Mouse (Mus musculus): ENCODE measurements at regions not wholly inside any gene's neighbourhood (a gene's known extent, or its start where the extent isn't known, plus 50 kb on each side); places are given as distances from the start of the nearest gene placed in this dataset.

DNA sequence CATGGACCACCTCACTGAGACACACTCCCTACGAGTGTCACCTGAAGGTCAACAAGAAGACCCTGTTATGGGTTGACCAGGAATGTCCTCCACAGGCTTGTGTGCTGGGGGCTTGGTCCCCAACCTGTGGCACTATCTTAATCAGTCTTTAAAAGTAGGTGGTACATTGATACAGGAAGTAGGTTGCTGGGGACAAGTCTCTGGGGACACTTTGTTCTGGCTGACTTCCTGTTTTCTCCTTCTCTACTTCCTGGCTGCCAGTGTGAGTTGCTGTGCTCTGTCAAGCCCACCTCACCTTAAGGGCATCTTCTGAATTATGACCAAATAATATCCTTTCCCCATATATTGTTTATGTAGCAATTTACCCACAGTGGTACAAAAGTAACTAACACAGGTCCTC is 96.1 kb downstream of the Cct6b start:
- no peaks in the 10 kb centered on the region for H3K9me3 ChIP-seq (ENCODE audit: control insufficient read depth, low read length)
- no peaks in the 10 kb centered on the region for H3K4me1 ChIP-seq (replicated peaks; ENCODE audit: control insufficient read depth, insufficient read depth, low read length)
- no peaks in the 10 kb centered on the region for H3K36me3 ChIP-seq (ENCODE audit: control insufficient read depth, insufficient read depth)
- H3K27me3 ChIP-seq (replicated peaks; ENCODE audit: control insufficient read depth, insufficient read depth, low read length): no peaks in the 10 kb centered on the region
- ATAC-seq: no peak
- H3K9ac ChIP-seq (replicated peaks; ENCODE audit: low read depth, low read length): no peak overlapping the region
- H3K4me3 ChIP-seq (replicated peaks; ENCODE audit: low read length): no peak overlapping the region
- H3K4me2 ChIP-seq (ENCODE audit: low read length): no peak overlapping the region
- no peak overlapping the region for H3K27ac ChIP-seq (ENCODE audit: low read length)
- 100% methylated on average over 1 of the region's 1 CpGs for WGBS

DNA sequence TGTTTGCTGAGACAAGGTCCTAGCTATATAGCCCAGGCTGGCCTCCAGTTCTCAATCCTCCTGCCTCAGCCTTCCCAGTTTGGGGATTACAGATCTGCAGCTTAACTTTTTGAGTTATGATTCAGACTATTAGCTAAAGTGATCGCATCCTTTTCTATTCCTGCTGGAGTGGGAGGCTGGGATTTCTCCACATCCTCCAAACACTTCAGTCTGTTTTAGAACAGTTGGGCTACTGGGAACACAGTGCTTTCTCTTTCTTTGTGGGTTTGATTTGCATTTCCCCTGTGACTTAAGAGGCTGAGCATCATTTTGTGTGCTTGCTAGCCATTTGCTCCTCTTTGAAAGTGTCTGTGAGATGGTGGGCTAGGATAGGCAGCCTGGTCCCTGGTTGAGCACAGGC is 100.0 kb downstream of the Cct6b start:
- no peak for ATAC-seq
- no peaks in the 10 kb centered on the region for H3K9me3 ChIP-seq (ENCODE audit: control insufficient read depth, low read length)
- H3K27me3 ChIP-seq (replicated peaks; ENCODE audit: control insufficient read depth, insufficient read depth, low read length): no peaks in the 10 kb centered on the region
- H3K4me3 ChIP-seq (replicated peaks; ENCODE audit: low read length): no peak overlapping the region
- 81% methylated on average over 1 of the region's 1 CpGs for WGBS
- H3K36me3 ChIP-seq (ENCODE audit: control insufficient read depth, insufficient read depth): no peaks in the 10 kb centered on the region
- H3K4me1 ChIP-seq (replicated peaks; ENCODE audit: control insufficient read depth, insufficient read depth, low read length): no peaks in the 10 kb centered on the region
- no peak overlapping the region for H3K4me2 ChIP-seq (ENCODE audit: low read length)
- no peak overlapping the region for H3K9ac ChIP-seq (replicated peaks; ENCODE audit: low read depth, low read length)
- no peak overlapping the region for H3K27ac ChIP-seq (ENCODE audit: low read length)

DNA sequence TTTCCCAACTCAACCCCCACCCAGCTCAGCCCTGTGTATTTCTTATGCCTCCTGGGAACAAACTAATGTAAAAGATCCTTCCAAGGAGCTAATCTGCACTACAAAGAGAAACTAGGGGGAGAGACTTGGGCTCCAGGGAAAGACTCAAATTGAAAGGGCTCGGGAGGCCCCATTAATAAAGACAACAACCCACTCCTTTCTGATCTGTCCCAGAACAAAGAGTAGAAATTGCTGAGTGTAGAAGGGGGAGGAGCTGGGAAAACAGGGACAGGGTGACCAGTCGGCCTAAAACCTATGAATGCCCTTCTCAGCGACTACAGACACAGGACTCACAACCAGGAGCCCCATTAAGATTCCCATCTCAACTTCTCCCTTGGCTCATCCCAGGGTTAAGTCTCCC is 102.0 kb downstream of the Cct6b start:
- Histone ChIP-seq H3K9ac (replicated peaks; ENCODE audit: low read depth, low read length) (no peak overlapping the region), H3K9me3 (ENCODE audit: control insufficient read depth, low read length) (no peaks in the 10 kb centered on the region), H3K27me3 (replicated peaks; ENCODE audit: control insufficient read depth, insufficient read depth, low read length) (no peaks in the 10 kb centered on the region), H3K4me1 (replicated peaks; ENCODE audit: control insufficient read depth, insufficient read depth, low read length) (no peaks in the 10 kb centered on the region), H3K27ac (ENCODE audit: low read length) (no peak overlapping the region), H3K36me3 (ENCODE audit: control insufficient read depth, insufficient read depth) (no peaks in the 10 kb centered on the region), H3K4me3 (replicated peaks; ENCODE audit: low read length) (no peak overlapping the region), H3K4me2 (ENCODE audit: low read length) (no peak overlapping the region)
- ATAC-seq: no peak; the same call in 1 of the 2 replicates
- WGBS: 3% methylated on average over 3 of the region's 3 CpGs

DNA sequence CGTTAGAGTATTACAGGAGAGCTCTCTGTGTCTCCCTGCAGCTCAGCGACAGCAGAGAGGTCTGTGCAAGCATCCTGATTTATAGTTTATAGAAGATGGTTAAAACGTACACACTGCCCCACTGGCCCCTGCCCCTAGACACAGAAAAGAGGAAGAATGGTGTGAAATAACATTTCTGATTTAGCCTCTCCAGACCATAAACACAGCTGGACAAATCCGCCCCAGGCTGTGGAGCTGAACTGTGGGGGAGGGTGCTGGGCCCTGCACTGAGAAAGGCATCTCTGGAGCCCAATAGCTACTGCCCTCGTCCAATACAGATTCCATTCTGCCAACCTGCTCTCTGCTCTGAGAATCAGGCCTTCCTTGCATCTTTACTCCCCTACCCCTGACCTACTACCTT is 112.4 kb downstream of the Cct6b start:
- Histone ChIP-seq H3K9ac (replicated peaks; ENCODE audit: low read depth, low read length) (no peak overlapping the region), H3K9me3 (ENCODE audit: control insufficient read depth, low read length) (no peaks in the 10 kb centered on the region), H3K27me3 (replicated peaks; ENCODE audit: control insufficient read depth, insufficient read depth, low read length) (no peaks in the 10 kb centered on the region), H3K4me1 (replicated peaks; ENCODE audit: control insufficient read depth, insufficient read depth, low read length) (no peaks in the 10 kb centered on the region), H3K36me3 (ENCODE audit: control insufficient read depth, insufficient read depth) (no peaks in the 10 kb centered on the region), H3K27ac (ENCODE audit: low read length) (no peak overlapping the region), H3K4me2 (ENCODE audit: low read length) (no peak overlapping the region), H3K4me3 (replicated peaks; ENCODE audit: low read length) (no peak overlapping the region)
- ATAC-seq: no peak
- 29% methylated on average over 5 of the region's 5 CpGs for WGBS

DNA sequence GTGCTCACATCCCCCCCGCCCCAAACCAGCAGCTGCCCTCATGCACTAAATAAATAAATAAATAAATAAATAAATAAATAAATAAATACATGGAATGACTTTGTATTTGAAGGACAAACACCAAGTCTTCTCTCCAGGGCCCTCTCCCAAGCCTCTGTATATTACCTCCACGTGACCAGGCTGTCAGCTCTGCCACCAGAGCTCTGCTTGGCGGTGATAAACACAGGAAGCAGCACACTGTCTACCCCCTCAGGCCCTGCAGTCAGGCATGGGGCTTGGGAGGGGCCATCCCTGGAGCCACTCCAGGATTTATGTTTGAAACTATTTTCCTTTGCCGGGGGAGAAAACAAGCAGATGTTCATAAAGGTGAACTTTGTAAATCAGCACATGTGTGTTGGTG is 125.6 kb downstream of the Cct6b start:
- no peaks in the 10 kb centered on the region for H3K27me3 ChIP-seq (replicated peaks; ENCODE audit: control insufficient read depth, insufficient read depth, low read length)
- H3K4me2 ChIP-seq (ENCODE audit: low read length): no peak overlapping the region
- 77% methylated on average over 4 of the region's 4 CpGs for WGBS
- H3K36me3 ChIP-seq (ENCODE audit: control insufficient read depth, insufficient read depth): no peaks in the 10 kb centered on the region
- H3K4me3 ChIP-seq (replicated peaks; ENCODE audit: low read length): no peak overlapping the region
- peaks cover 3% of the 10 kb centered on the region; the same call in 1 of the 2 replicates for H3K4me1 ChIP-seq (replicated peaks; ENCODE audit: control insufficient read depth, insufficient read depth, low read length)
- no peak overlapping the region for H3K27ac ChIP-seq (ENCODE audit: low read length)
- H3K9me3 ChIP-seq (ENCODE audit: control insufficient read depth, low read length): no peaks in the 10 kb centered on the region
- no peak for ATAC-seq
- no peak overlapping the region for H3K9ac ChIP-seq (replicated peaks; ENCODE audit: low read depth, low read length)

DNA sequence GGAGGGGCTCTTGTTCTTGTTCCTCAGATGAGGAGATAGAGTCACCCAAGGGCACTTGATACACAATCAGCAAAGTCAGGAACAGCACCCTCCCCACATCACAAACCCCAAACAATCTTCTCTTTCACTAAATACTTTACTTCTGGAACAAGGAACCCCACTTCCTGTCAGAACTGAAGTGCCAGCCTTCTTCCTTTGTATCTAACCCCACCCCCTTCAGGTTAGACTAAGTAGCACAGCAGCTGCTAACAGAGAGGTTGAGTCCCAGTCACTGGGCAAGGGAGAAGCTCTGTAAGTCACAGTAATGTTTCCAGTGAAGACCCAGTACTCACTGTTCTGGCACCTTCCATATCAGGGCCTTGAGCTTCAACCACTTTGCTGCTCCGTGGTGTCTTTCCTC is 131.9 kb downstream of the Cct6b start:
- no peak overlapping the region for H3K4me2 ChIP-seq (ENCODE audit: low read length)
- H3K4me1 ChIP-seq (replicated peaks; ENCODE audit: control insufficient read depth, insufficient read depth, low read length): peaks cover 17% of the 10 kb centered on the region
- H3K27me3 ChIP-seq (replicated peaks; ENCODE audit: control insufficient read depth, insufficient read depth, low read length): no peaks in the 10 kb centered on the region
- no peak overlapping the region for H3K27ac ChIP-seq (ENCODE audit: low read length)
- 0 out of 2 replicates have a peak, but pooled peaks cover 4% of the 10 kb centered on the region for H3K9me3 ChIP-seq (ENCODE audit: control insufficient read depth, low read length)
- H3K4me3 ChIP-seq (replicated peaks; ENCODE audit: low read length): no peak overlapping the region
- no peak for ATAC-seq
- H3K36me3 ChIP-seq (ENCODE audit: control insufficient read depth, insufficient read depth): no peaks in the 10 kb centered on the region
- 97% methylated on average over 1 of the region's 1 CpGs for WGBS
- H3K9ac ChIP-seq (replicated peaks; ENCODE audit: low read depth, low read length): no peak overlapping the region

DNA sequence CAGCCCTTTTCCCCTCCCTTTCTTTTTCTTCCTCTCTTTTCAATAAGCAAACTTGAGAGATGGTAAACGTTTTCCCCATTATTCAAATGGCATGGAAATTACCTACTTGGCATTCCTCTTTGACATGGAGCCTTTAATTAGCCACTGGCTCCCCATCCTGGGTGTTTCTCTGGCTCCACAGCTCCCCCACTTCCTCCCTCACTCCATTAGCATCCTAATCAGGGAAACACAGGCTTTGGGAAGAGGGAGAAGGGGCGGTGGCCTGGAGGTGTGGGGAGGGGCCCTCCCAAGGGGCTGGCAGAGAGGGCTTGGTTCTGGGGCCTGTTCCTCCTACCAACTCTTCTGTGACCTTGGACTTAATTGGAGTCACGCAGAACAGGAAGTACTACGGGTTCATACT is 132.7 kb downstream of the Cct6b start:
- Histone ChIP-seq H3K9ac (replicated peaks; ENCODE audit: low read depth, low read length) (no peak overlapping the region), H3K4me2 (ENCODE audit: low read length) (no peak overlapping the region), H3K4me1 (replicated peaks; ENCODE audit: control insufficient read depth, insufficient read depth, low read length) (peaks cover 21% of the 10 kb centered on the region), H3K4me3 (replicated peaks; ENCODE audit: low read length) (no peak overlapping the region), H3K27ac (ENCODE audit: low read length) (peak overlapping the region; percentile 49; the same call in 1 of the 2 replicates), H3K9me3 (ENCODE audit: control insufficient read depth, low read length) (0 out of 2 replicates have a peak, but pooled peaks cover 4% of the 10 kb centered on the region), H3K27me3 (replicated peaks; ENCODE audit: control insufficient read depth, insufficient read depth, low read length) (no peaks in the 10 kb centered on the region), H3K36me3 (ENCODE audit: control insufficient read depth, insufficient read depth) (no peaks in the 10 kb centered on the region)
- WGBS: 9% methylated on average over 4 of the region's 4 CpGs
- ATAC-seq: peak; percentile 92

DNA sequence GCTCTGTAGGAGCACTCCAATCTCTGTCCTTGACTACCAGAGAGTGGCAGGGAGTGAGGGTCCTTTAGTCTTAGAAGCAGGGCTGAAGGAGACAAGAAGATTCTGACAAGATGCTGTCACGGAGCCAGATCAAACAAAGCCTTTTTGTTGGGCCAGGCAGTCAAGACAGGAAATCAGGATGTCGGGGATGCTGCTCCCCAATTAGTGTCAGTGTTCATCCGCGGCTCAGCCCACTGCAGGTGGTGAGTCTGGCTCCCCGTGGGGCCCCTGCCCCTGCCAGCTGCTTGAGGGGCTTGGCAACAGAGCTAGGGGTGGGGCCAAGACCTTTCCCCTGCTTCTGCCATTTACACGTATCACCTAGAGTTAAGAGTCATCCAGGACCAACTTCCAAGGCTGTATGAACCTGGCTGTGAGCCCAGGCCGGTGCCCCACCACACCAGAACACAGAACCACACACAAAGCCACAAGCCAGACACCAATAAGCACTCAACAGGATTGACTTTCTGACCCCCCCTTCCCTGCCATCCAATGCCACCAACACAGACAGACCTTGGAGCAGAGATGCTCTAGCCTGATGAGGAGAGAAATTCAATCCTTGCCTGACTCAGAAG is 137.5 kb downstream of the Cct6b start:
- Histone ChIP-seq H3K4me2 (ENCODE audit: low read length) (no peak overlapping the region), H3K27ac (ENCODE audit: low read length) (no peak overlapping the region), H3K9me3 (ENCODE audit: control insufficient read depth, low read length) (no peaks in the 10 kb centered on the region), H3K36me3 (ENCODE audit: control insufficient read depth, insufficient read depth) (no peaks in the 10 kb centered on the region), H3K4me1 (replicated peaks; ENCODE audit: control insufficient read depth, insufficient read depth, low read length) (peaks cover 17% of the 10 kb centered on the region), H3K4me3 (replicated peaks; ENCODE audit: low read length) (no peak overlapping the region), H3K27me3 (replicated peaks; ENCODE audit: control insufficient read depth, insufficient read depth, low read length) (no peaks in the 10 kb centered on the region), H3K9ac (replicated peaks; ENCODE audit: low read depth, low read length) (no peak overlapping the region)
- WGBS: 17% methylated on average over 7 of the region's 7 CpGs
- ATAC-seq: no peak

DNA sequence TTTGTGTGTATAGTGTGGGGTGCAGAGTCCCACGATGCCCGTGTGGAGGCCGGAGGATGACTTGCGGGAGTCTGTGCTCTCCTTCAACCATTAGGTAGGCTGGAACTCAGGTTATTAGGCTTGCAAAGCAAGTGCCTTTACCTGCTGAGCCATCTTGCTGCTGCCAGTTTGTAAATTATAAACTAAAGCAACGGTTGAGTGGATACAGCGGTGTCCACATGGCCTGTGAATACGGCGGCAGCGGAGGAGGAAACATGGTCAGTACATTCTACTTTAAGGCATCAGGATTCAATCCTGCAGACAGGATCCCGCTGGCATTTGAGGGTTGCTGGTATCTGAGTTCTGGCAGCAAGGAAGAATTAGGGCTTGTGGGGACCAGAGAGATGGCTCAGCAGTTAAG is 143.1 kb downstream of the Cct6b start:
- WGBS: 94% methylated on average over 10 of the region's 10 CpGs
- ATAC-seq: no peak
- no peak overlapping the region for H3K27ac ChIP-seq (ENCODE audit: low read length)
- no peak overlapping the region for H3K9ac ChIP-seq (replicated peaks; ENCODE audit: low read depth, low read length)
- H3K36me3 ChIP-seq (ENCODE audit: control insufficient read depth, insufficient read depth): no peaks in the 10 kb centered on the region
- H3K9me3 ChIP-seq (ENCODE audit: control insufficient read depth, low read length): no peaks in the 10 kb centered on the region
- H3K27me3 ChIP-seq (replicated peaks; ENCODE audit: control insufficient read depth, insufficient read depth, low read length): peaks cover 2% of the 10 kb centered on the region; the same call in 1 of the 2 replicates
- peaks cover 21% of the 10 kb centered on the region for H3K4me1 ChIP-seq (replicated peaks; ENCODE audit: control insufficient read depth, insufficient read depth, low read length)
- no peak overlapping the region for H3K4me2 ChIP-seq (ENCODE audit: low read length)
- H3K4me3 ChIP-seq (replicated peaks; ENCODE audit: low read length): no peak overlapping the region

DNA sequence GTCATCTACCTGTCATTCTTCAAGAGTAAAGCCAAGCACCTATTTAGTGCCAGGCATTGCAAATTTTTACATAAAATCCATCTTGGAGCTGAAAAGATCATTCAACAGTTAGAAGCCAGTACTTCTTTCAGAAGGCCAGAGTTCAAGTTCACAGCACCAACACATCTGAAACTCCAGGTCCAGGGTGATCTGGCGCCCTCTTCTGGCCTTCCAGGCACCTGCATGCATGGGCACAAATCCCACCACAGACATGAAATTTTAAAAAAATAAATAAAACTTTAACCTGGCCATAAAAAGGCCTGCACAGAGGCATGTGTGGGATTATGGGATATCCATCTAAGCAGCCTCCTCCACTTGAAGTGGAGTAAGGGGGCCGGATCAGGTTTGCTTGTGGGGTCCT is 144.7 kb downstream of the Cct6b start:
- Histone ChIP-seq H3K4me3 (replicated peaks; ENCODE audit: low read length) (no peak overlapping the region), H3K9ac (replicated peaks; ENCODE audit: low read depth, low read length) (no peak overlapping the region), H3K9me3 (ENCODE audit: control insufficient read depth, low read length) (no peaks in the 10 kb centered on the region), H3K4me1 (replicated peaks; ENCODE audit: control insufficient read depth, insufficient read depth, low read length) (peaks cover 21% of the 10 kb centered on the region), H3K27ac (ENCODE audit: low read length) (no peak overlapping the region), H3K36me3 (ENCODE audit: control insufficient read depth, insufficient read depth) (no peaks in the 10 kb centered on the region), H3K4me2 (ENCODE audit: low read length) (no peak overlapping the region), H3K27me3 (replicated peaks; ENCODE audit: control insufficient read depth, insufficient read depth, low read length) (peaks cover 2% of the 10 kb centered on the region; the same call in 1 of the 2 replicates)
- 75% methylated on average over 2 of the region's 2 CpGs for WGBS
- no peak for ATAC-seq

Data from forebrain, embryonic 16.5 days (tissue).